Mouse (Mus musculus) heart, embryonic 11.5 days (tissue): ENCODE measurements around the gene Cd7. TPM values are rescaled to one million over a fixed set of nuclear protein-coding genes. Genes with fewer than 3 reads are reported as not detected.
"Not testable (repeated sequence)": the region's sequence is repeated elsewhere in the genome, so short reads cannot be mapped to it uniquely, and the experiment has no call there.

Experiments
- ATAC-seq: fragments of 200-750 bp; cut with Nextera tagmentation; replicated peaks from 2 replicates; pipeline ENCODE4 v1.8.0; 2017; ENCODE audit warnings: moderate library complexity; ENCODE audit not compliant: insufficient number of reproducible peaks, low FRiP score, low TSS enrichment
- H3K27ac ChIP-seq: fragments of 300-500 bp; sonication (generic); 2 replicates; pipeline ENCODE4 v1.5.1; 2014; ENCODE audit warnings: mild to moderate bottlenecking, low read depth, low read length
- H3K27me3 ChIP-seq: fragments of 300-500 bp; sonication (generic); 2 replicates; pipeline ENCODE4 v1.6.1; 2014; ENCODE audit warnings: mild to moderate bottlenecking, low read length, mixed read lengths; ENCODE audit not compliant: control insufficient read depth, insufficient read depth
- H3K36me3 ChIP-seq: fragments of 300-500 bp; sonication (generic); 2 replicates; pipeline ENCODE4 v1.6.1; 2014; ENCODE audit warnings: mild to moderate bottlenecking, low read length, moderate library complexity, mixed read lengths; ENCODE audit not compliant: control insufficient read depth, insufficient read depth
- H3K4me1 ChIP-seq: fragments of 300-500 bp; sonication (generic); 2 replicates; pipeline ENCODE4 v1.6.1; 2014; ENCODE audit warnings: low read length; ENCODE audit not compliant: control insufficient read depth, insufficient read depth
- H3K4me2 ChIP-seq: fragments of 300-500 bp; sonication (generic); 2 replicates; pipeline ENCODE4 v1.6.1; 2014; ENCODE audit warnings: mild to moderate bottlenecking, moderate library complexity
- H3K4me3 ChIP-seq: fragments of 300-500 bp; sonication (generic); 2 replicates; pipeline ENCODE4 v1.5.1; 2014; ENCODE audit warnings: low read depth, low read length
- H3K9ac ChIP-seq: fragments of 300-500 bp; sonication (generic); 2 replicates; pipeline ENCODE4 v1.6.1; 2014; ENCODE audit warnings: mild to moderate bottlenecking, low read depth, low read length, moderate library complexity
- H3K9me3 ChIP-seq: fragments of 300-500 bp; sonication (generic); replicated peaks from 2 replicates; pipeline ENCODE4 v1.6.1; 2016; ENCODE audit warnings: low read length; ENCODE audit not compliant: control insufficient read depth
- WGBS: fragments of 180-500 bp; shearing (Covaris S2); extraction: QIAGEN DNeasy Blood & Tissue Kit; methylation state at CpG from one replicate; pipeline ENCODE4 v1.1.7; 2014; ENCODE audit not compliant: insufficient replicate concordance; 5-methylcytosine and 5-hydroxymethylcytosine counted together
- polyA plus RNA-seq: library from polyadenylated mRNA; unstranded; fragments of >200 nt; fragmentation: Nextera tagmentation; extraction: Ambion mirVana; gene quantifications from 2 replicates; pipeline ENCODE4 v1.2.1, GENCODE M21; 2014

Gene Cd7
- polyA plus RNA-seq, 1 experiment from 2014 or later = not detected

DNA sequence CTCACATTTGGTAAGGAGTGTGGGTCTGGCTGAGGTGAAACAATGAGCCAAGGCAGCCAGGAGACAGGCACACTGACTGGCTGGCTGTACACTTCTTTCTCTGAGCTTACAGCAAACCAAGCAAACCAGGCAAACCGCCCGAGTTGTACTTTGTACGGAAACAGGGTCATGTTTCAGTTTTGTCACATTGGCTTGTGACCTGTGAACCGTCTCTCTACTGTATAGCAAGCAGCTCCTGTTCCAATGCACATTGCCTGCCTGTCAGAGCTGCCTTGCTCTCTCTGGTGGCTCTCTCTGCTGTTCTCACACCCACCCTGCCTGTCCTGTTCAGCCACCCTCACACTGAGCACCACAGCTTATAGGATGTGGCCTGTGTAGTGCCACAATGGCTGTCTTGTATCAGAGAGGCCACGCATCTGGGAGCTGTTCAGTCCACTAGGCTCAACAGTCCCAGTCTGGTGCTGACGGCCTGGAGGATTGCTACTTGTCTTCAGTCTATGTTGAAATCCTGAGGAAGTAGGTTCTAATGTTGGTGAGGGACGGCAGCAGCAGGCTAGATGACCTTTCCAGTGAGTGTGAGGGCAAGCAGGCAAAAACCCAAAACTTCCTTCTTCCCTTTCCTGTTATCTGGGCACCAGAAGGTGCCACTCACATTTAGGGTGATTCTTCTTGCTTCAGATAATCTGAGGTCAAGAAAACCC, 17.5 kb upstream of the Cd7 start:
- no peaks in the 10 kb centered on the region for H3K36me3 ChIP-seq
- no peak overlapping the region for H3K27ac ChIP-seq
- H3K9ac ChIP-seq = no peak overlapping the region
- no peak for ATAC-seq
- 60% methylated on average over 7 of the region's 7 CpGs for WGBS
- no peak overlapping the region for H3K4me2 ChIP-seq
- no peak overlapping the region for H3K4me3 ChIP-seq
- no peaks in the 10 kb centered on the region for H3K4me1 ChIP-seq
- H3K9me3 ChIP-seq = no peaks in the 10 kb centered on the region
- peaks cover 6% of the 10 kb centered on the region; the same call in 1 of the 2 replicates for H3K27me3 ChIP-seq

DNA sequence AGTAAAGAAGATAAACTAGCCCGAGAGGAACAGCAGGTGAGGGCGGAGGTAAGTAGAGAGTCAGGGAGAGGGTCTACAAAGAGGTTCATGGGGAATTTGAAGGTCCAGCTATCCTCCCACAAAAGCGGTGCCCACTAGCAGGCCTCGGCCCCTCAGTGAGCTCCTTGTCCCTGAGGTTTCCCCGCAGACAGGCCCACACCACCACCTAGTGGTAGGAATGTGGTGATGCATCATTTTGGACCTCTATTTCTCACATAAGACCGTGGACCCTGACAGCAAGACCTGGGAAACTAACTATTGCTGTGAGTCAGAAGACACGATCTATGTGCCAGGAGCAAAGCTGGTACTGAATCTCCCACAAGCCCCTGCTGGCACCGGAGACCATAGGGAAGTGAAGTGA, 14.3 kb upstream of the Cd7 start:
- WGBS = 18% methylated on average over 8 of the region's 8 CpGs
- ATAC-seq = no peak
- no peaks in the 10 kb centered on the region for H3K9me3 ChIP-seq
- H3K36me3 ChIP-seq = no peaks in the 10 kb centered on the region
- H3K27ac ChIP-seq = no peak overlapping the region
- no peaks in the 10 kb centered on the region for H3K4me1 ChIP-seq
- H3K27me3 ChIP-seq = peaks cover 6% of the 10 kb centered on the region; the same call in 1 of the 2 replicates
- no peak overlapping the region for H3K4me2 ChIP-seq
- no peak overlapping the region for H3K9ac ChIP-seq
- H3K4me3 ChIP-seq = no peak overlapping the region

DNA sequence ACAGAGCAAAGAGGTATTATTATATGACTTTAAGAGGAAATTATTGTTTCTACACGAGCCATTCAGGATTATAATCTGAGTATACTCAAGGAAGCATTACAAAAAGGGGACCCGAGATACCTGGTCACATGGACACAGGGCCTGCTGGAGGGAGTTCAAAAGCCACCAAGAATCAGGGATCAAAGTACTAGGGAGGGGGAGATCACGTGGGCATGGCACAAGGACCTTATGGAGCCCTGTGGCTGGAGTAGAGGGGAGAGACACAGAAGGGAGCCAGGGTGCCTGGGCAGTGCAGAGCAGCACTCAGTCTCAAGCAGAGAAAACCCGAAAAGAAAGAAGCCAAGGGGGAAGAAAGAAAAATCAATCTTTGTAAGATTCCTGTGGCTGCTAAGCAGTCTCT, 13.2 kb upstream of the Cd7 start:
- no peak overlapping the region for H3K27ac ChIP-seq
- H3K9me3 ChIP-seq = no peaks in the 10 kb centered on the region
- no peaks in the 10 kb centered on the region for H3K4me1 ChIP-seq
- no peak for ATAC-seq
- H3K27me3 ChIP-seq = peaks cover 6% of the 10 kb centered on the region; the same call in 1 of the 2 replicates
- H3K9ac ChIP-seq = no peak overlapping the region
- H3K36me3 ChIP-seq = no peaks in the 10 kb centered on the region
- no peak overlapping the region for H3K4me2 ChIP-seq
- H3K4me3 ChIP-seq = no peak overlapping the region
- WGBS = 65% methylated on average over 4 of the region's 4 CpGs

DNA sequence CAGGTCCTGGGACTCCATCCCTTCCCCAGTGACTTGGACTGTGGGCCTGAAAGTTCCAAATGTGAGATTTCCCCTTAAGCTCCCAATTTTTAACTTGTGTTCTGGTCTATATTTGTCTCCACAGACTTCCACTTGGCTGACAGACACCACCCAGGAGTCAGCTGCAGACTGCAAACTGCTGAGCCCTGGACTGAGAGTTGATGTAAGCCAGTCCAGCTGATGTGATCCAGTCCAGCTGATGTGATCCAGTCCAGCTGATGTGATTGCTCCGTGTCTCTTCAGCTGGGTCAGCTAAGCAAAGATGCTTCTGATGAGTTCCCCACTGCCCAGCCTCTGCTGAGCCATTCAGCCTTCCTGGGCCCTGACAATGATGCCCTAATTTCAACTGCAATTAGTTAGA, 12.6 kb upstream of the Cd7 start:
- Histone ChIP-seq H3K27ac (no peak overlapping the region), H3K36me3 (no peaks in the 10 kb centered on the region), H3K4me2 (no peak overlapping the region), H3K9ac (no peak overlapping the region), H3K27me3 (peaks cover 6% of the 10 kb centered on the region; the same call in 1 of the 2 replicates), H3K4me1 (no peaks in the 10 kb centered on the region), H3K9me3 (no peaks in the 10 kb centered on the region), H3K4me3 (no peak overlapping the region)
- WGBS = 40% methylated on average over 1 of the region's 1 CpGs
- no peak for ATAC-seq

DNA sequence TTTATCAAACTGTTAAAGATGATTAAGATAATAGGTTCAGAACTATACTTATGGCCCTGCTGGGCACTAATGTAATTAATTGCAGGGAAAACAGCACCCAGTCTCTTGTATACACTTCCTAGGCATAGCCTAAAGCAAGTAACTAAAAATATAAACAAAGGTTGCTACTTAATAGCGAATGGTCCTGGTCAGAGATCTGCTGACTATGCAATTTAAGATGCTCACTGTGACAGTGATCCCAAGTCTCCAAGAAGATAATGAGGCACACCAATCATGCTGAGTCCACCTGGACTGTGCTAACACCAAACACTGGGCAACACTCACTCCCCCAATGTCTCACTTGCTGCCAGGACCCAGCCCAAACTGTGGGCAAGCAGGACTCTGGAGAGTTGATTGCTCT, 10.6 kb upstream of the Cd7 start:
- H3K27ac ChIP-seq = no peak overlapping the region
- H3K9ac ChIP-seq = no peak overlapping the region
- H3K4me2 ChIP-seq = no peak overlapping the region
- no peak for ATAC-seq
- 70% methylated on average over 1 of the region's 1 CpGs for WGBS
- no peaks in the 10 kb centered on the region for H3K4me1 ChIP-seq
- H3K27me3 ChIP-seq = peaks cover 4% of the 10 kb centered on the region; the same call in 1 of the 2 replicates
- no peaks in the 10 kb centered on the region for H3K9me3 ChIP-seq
- H3K36me3 ChIP-seq = no peaks in the 10 kb centered on the region
- no peak overlapping the region for H3K4me3 ChIP-seq

DNA sequence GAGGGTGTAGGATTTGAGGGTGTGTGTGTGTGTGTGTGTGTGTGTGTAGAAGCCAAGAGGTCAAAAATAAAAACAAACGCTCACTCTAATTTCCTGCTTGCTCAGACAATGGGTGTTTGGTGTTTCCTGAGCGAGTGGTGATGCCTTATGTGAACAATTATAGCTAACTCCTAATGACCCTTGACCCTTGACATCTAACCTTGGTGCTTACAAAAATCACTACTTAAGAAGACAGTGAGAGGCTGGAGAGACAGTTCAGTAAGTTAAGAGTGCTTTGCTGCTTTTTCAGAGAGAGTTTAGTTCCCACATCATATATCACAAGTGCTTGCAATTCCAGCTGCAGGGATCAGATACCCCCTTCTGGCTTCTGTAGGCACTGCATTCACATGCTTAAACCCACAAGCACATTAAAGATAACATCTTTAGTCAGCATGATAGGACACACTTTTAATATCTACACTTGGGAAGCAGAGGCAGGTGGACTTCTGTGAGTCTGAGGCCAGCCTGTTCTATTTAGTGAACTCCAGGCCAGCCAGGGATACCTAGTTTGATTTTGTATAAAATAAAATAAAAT, 8.7 kb upstream of the Cd7 start:
- Histone ChIP-seq H3K4me3 (no peak overlapping the region), H3K27ac (no peak overlapping the region), H3K4me1 (no peaks in the 10 kb centered on the region), H3K9me3 (no peaks in the 10 kb centered on the region), H3K4me2 (no peak overlapping the region), H3K36me3 (no peaks in the 10 kb centered on the region), H3K27me3 (no peaks in the 10 kb centered on the region), H3K9ac (no peak overlapping the region)
- 51% methylated on average over 2 of the region's 2 CpGs for WGBS
- ATAC-seq = no peak

DNA sequence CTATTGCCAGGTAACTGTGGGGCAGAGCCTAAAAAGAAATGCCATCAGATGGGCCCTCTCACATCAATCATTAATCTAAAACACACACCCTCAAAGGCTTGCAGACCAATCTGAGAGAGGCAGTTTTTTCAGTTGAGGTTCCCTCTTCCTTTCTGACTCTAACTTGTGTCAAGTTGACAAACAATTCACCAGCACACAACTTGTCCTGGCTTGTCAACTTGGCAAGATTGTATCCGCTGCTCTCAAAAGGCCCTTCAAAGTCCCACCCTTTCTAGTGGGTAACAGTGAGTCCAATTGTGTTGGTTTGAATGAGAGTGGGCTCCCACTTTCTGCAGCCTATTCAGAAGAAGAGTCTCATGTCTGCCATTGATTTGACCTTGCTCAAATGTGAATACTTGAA, 6.1 kb upstream of the Cd7 start:
- no peak overlapping the region for H3K9ac ChIP-seq
- H3K27me3 ChIP-seq = no peaks in the 10 kb centered on the region
- H3K4me3 ChIP-seq = no peak overlapping the region
- H3K4me2 ChIP-seq = no peak overlapping the region
- H3K4me1 ChIP-seq = no peaks in the 10 kb centered on the region
- no peaks in the 10 kb centered on the region for H3K36me3 ChIP-seq
- no peaks in the 10 kb centered on the region for H3K9me3 ChIP-seq
- 74% methylated on average over 1 of the region's 1 CpGs for WGBS
- H3K27ac ChIP-seq = no peak overlapping the region
- ATAC-seq = no peak

DNA sequence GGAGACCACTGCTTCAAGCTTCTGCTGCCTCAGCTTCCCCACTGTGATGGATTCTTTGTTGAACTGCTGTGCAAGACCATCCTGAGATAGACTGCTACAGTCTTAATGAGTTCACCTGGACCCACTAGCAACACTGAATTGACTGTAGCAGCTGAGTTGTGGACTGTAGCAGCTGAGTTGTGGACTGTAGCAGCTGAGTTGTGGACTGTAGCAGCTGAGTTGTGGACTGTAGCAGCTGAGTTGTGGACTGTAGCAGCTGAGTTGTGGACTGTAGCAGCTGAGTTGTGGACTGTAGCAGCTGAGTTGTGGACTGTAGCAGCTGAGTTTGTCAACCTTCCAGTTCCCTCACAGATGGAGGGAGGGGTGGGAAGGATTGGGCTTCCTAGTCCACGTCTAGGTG, 3.8 kb upstream of the Cd7 start:
- not testable (repeated sequence) for H3K9me3 ChIP-seq, H3K36me3 ChIP-seq, H3K9ac ChIP-seq, H3K4me3 ChIP-seq, H3K27ac ChIP-seq, H3K4me2 ChIP-seq, ATAC-seq, H3K27me3 ChIP-seq, H3K4me1 ChIP-seq
- 50% methylated on average over 1 of the region's 1 CpGs for WGBS

DNA sequence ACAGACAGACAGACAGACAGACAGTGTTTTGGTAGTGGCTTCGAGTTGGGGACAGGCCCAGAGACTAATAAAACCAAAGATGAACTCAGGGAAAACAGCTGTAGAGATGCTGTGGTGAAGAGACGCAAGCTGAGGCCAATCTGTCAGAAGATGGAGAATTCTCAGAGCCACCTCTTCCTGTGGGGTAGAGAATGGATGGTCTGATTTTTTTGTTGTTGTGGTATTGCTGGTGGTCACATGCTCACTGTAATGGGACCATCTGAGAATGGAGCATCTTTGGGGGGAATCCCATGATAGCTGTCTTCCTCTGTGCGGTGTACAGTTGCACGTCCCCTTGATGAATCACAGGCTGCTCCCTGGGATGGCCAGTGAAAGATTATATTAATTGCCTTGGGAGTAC, 3.3 kb upstream of the Cd7 start:
- Histone ChIP-seq H3K4me3 (no peak overlapping the region), H3K27me3 (peaks cover 7% of the 10 kb centered on the region; the same call in 1 of the 2 replicates), H3K4me1 (no peaks in the 10 kb centered on the region), H3K36me3 (no peaks in the 10 kb centered on the region), H3K4me2 (no peak overlapping the region), H3K9ac (no peak overlapping the region), H3K27ac (no peak overlapping the region), H3K9me3 (no peaks in the 10 kb centered on the region)
- no peak for ATAC-seq
- WGBS = 71% methylated on average over 4 of the region's 4 CpGs
